Mouse (Mus musculus): ENCODE measurements around the gene Ppig. TPM values are rescaled to one million over a fixed set of nuclear protein-coding genes. Genes with fewer than 3 reads are reported as not detected.
A peak's percentile ranks its signal among the peaks of the same experiment; 100 is the strongest.

Gene Ppig
- total and polyA plus RNA-seq, 3 experiments: 1.7 to 36.2 (median 35.5) TPM

DNA sequence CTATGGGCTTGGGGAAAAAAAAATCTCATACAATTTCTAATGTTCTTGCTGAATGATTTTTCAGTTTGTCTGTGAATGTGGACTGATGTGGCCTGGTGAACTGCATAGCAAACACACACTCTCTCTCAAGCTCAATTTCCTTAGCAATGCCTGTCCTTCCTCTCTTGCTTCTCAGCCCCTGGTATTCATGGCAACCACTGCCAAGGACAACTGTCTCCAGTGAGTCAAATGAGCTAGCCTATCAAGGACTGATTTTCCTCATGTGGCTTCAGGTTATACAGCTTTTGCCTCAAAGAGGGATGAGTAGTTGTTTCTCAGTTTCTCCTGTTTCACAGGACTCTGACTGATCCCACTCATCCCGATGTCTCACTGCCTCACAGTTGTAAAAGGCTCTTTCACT is 3.2 kb upstream of the Ppig start:
- WGBS: 74% methylated on average over 1 of the region's 1 CpGs
- Histone ChIP-seq H3K4me1 (ENCODE audit: control insufficient read depth, insufficient read depth, low read length) (no peaks in the 10 kb centered on the region; the same call in 1 of the 2 replicates), H3K27me3 (ENCODE audit: control insufficient read depth, insufficient read depth, low read length) (no peaks in the 10 kb centered on the region), H3K36me3 (ENCODE audit: control insufficient read depth, insufficient read depth, low read length) (peaks cover 2% of the 10 kb centered on the region; the same call in 1 of the 2 replicates), H3K79me2 (replicated peaks; ENCODE audit: control insufficient read depth, insufficient read depth, low read length) (no peaks in the 10 kb centered on the region), H3K27ac (no peak overlapping the region), H3K4me3 (no peak overlapping the region), H3K9ac (ENCODE audit: low read depth, low read length) (no peak overlapping the region)
- intact Hi-C loops (cut with DNase I): no loop called here
- DNase-seq: no peak
- no peak for TF ChIP-seq EP300 (IDR thresholded peaks at IDR 0.05; ENCODE audit: insufficient read depth, low read depth, low read length)
- TF ChIP-seq POLR2A (IDR thresholded peaks at IDR 0.05; ENCODE audit: insufficient read depth, low read depth, low read length): no peak
- TF ChIP-seq CTCF (IDR thresholded peaks at IDR 0.05): no peak

DNA sequence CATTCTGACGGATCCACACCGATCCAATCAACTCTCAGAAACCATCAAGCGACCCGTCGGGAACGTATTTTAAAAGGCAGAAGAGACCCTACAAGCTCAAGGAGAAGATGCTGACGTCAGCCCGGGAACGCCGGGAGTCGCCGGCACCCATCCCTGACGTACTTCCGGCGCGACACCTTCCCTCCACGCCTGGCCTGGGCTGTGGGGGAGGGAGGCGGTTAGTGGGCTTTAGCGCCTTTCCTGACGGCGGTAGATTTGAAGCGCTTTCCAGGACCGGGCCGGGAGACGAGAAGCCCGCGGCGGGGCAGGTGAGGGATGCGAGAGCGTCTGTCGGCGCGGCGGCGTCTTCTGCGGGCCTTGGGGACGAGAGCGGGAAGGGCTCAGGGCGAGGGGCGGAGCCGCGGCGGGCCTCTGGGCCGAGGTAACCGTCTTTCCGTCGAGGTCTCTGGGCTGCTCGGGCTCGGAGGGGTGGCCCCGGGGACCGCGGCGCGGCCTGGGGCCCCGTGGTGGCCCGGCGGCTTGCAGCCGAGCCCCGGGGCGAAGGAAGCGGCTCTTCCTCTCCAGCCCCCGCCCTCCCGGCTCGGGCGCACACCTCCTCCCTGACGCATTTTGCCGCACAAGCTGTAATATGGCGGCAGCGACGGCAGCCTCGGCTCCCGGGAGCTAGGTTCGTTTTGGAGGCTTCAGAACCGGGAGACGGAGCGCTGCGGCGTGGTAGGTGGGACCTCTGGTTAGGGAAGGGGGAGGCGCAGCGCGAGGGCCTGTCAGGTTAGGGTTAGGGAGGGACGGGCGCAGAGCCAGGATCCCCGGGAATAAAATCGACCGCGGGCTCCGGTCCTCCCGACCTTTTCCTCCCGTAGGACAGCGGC is 539 bp downstream of the Ppig start:
- peak overlapping the region; percentile 94 for H3K27ac ChIP-seq
- H3K36me3 ChIP-seq (ENCODE audit: control insufficient read depth, insufficient read depth, low read length): peaks cover 7% of the 10 kb centered on the region; the same call in 1 of the 2 replicates
- TF ChIP-seq CTCF (IDR thresholded peaks at IDR 0.05) (no peak), EP300 (IDR thresholded peaks at IDR 0.05; ENCODE audit: insufficient read depth, low read depth, low read length) (0 out of 2 replicates have a peak, but pooled peaks have one; percentile 65), POLR2A (IDR thresholded peaks at IDR 0.05; ENCODE audit: insufficient read depth, low read depth, low read length) (peak; percentile 88)
- no peaks in the 10 kb centered on the region for H3K27me3 ChIP-seq (ENCODE audit: control insufficient read depth, insufficient read depth, low read length)
- H3K4me1 ChIP-seq (ENCODE audit: control insufficient read depth, insufficient read depth, low read length): no peaks in the 10 kb centered on the region; the same call in 1 of the 2 replicates
- no peaks in the 10 kb centered on the region; the same call in 1 of the 2 replicates for H3K79me2 ChIP-seq (replicated peaks; ENCODE audit: control insufficient read depth, insufficient read depth, low read length)
- H3K4me3 ChIP-seq: peak overlapping the region; percentile 73
- under 1% methylated on average over 90 of the region's 91 CpGs for WGBS
- H3K9ac ChIP-seq (ENCODE audit: low read depth, low read length): peak overlapping the region; percentile 93
- peak; percentile 94 to 96 for DNase-seq
- intact Hi-C loops (cut with DNase I): loop anchor here (1.0 to 10.0 kb wide), 5 partner anchors 10 to 942 kb away; partner anchors contain the start of genes Ccdc173, Fastkd1, Gm26558 and Gorasp2

GRCm38 (mm10) chr2:69723519-69723825 is 1.1 kb downstream of the Ppig start:
- no peak for DNase-seq
- under 1% methylated on average over 13 of the region's 13 CpGs for WGBS
- Histone ChIP-seq H3K4me1 (ENCODE audit: control insufficient read depth, insufficient read depth, low read length) (no peaks in the 10 kb centered on the region; the same call in 1 of the 2 replicates), H3K9ac (ENCODE audit: low read depth, low read length) (peak overlapping the region; percentile 93), H3K36me3 (ENCODE audit: control insufficient read depth, insufficient read depth, low read length) (peaks cover 7% of the 10 kb centered on the region; the same call in 1 of the 2 replicates), H3K4me3 (peak overlapping the region; percentile 73), H3K27me3 (ENCODE audit: control insufficient read depth, insufficient read depth, low read length) (no peaks in the 10 kb centered on the region), H3K79me2 (replicated peaks; ENCODE audit: control insufficient read depth, insufficient read depth, low read length) (no peaks in the 10 kb centered on the region; the same call in 1 of the 2 replicates), H3K27ac (peak overlapping the region; percentile 94)
- intact Hi-C loops (cut with DNase I): loop anchor here (2.0 to 10.0 kb wide), 4 partner anchors 65 to 941 kb away; partner anchors contain the start of genes Ccdc173, Gm26558, Gorasp2 and Phospho2
- TF ChIP-seq EP300 (IDR thresholded peaks at IDR 0.05; ENCODE audit: insufficient read depth, low read depth, low read length) (no peak), CTCF (IDR thresholded peaks at IDR 0.05) (no peak), POLR2A (IDR thresholded peaks at IDR 0.05; ENCODE audit: insufficient read depth, low read depth, low read length) (no peak)

DNA sequence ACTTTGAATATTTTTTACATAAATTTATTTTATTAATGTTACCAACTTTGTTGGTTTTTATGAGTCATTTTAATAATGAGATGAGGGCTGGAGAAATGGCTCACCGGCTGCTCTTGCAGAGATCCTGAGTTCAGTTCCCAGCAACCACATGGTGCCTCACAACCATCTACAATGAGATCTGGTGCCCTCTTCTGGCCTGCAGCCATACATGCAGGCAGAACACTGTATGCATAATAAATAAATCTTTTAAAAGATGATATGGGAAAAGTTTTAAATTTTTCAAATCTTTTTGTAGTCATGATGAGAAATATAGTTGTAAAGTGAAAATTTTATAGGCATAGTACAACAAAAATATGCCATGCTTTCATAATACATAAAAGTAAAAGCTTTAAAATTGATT is 22.7 kb downstream of the Ppig start:
- Histone ChIP-seq H3K79me2 (replicated peaks; ENCODE audit: control insufficient read depth, insufficient read depth, low read length) (no peaks in the 10 kb centered on the region), H3K27me3 (ENCODE audit: control insufficient read depth, insufficient read depth, low read length) (no peaks in the 10 kb centered on the region), H3K27ac (no peak overlapping the region), H3K36me3 (ENCODE audit: control insufficient read depth, insufficient read depth, low read length) (peaks cover 5% of the 10 kb centered on the region; the same call in 1 of the 2 replicates), H3K4me3 (no peak overlapping the region), H3K4me1 (ENCODE audit: control insufficient read depth, insufficient read depth, low read length) (no peaks in the 10 kb centered on the region), H3K9ac (ENCODE audit: low read depth, low read length) (no peak overlapping the region)
- 94% methylated on average over 1 of the region's 1 CpGs for WGBS
- no peak for DNase-seq
- TF ChIP-seq CTCF (IDR thresholded peaks at IDR 0.05): peak; percentile 55
- TF ChIP-seq POLR2A (IDR thresholded peaks at IDR 0.05; ENCODE audit: insufficient read depth, low read depth, low read length): no peak
- intact Hi-C loops (cut with DNase I): loop anchor here (10.0 kb wide), 1 partner anchor 220 kb away; no protein-coding TSS in a partner anchor

DNA sequence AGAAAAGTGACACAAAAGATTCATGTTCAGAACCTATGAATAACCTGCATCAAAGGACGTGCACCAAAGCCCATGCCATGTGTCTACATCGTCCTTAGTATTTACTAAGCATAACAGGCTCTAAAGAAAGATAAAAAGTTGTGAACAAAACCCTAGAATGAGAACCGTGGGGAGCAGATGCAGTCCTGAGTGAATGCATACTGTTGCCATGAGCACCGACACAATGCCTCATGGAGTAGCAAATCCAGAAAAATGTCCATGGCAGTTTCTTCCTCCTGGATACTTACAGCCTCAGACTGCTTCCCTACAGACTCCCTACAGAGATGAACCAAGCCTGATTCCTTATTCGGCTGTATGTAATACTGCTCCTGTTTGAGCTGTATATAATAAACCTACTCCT is 38.6 kb downstream of the Ppig start:
- Histone ChIP-seq H3K27ac (no peak overlapping the region), H3K4me3 (no peak overlapping the region), H3K27me3 (ENCODE audit: control insufficient read depth, insufficient read depth, low read length) (no peaks in the 10 kb centered on the region), H3K9ac (ENCODE audit: low read depth, low read length) (no peak overlapping the region), H3K36me3 (ENCODE audit: control insufficient read depth, insufficient read depth, low read length) (no peaks in the 10 kb centered on the region), H3K79me2 (replicated peaks; ENCODE audit: control insufficient read depth, insufficient read depth, low read length) (no peaks in the 10 kb centered on the region), H3K4me1 (ENCODE audit: control insufficient read depth, insufficient read depth, low read length) (no peaks in the 10 kb centered on the region)
- no peak for DNase-seq
- TF ChIP-seq POLR2A (IDR thresholded peaks at IDR 0.05; ENCODE audit: insufficient read depth, low read depth, low read length): no peak
- no peak for TF ChIP-seq CTCF (IDR thresholded peaks at IDR 0.05)
- no peak for TF ChIP-seq EP300 (IDR thresholded peaks at IDR 0.05; ENCODE audit: insufficient read depth, low read depth, low read length)
- intact Hi-C loops (cut with DNase I): no loop called here
- WGBS: 82% methylated on average over 5 of the region's 5 CpGs

- intact Hi-C loops (cut with DNase I): no loop called here
- H3K4me1 ChIP-seq (ENCODE audit: control insufficient read depth, insufficient read depth, low read length): no peaks in the 10 kb centered on the region
- no peak overlapping the region for H3K4me3 ChIP-seq
- no peak overlapping the region for H3K9ac ChIP-seq (ENCODE audit: low read depth, low read length)
- H3K36me3 ChIP-seq (ENCODE audit: control insufficient read depth, insufficient read depth, low read length): no peaks in the 10 kb centered on the region
- no peaks in the 10 kb centered on the region for H3K27me3 ChIP-seq (ENCODE audit: control insufficient read depth, insufficient read depth, low read length)
- no peak overlapping the region for H3K27ac ChIP-seq
- TF ChIP-seq CTCF (IDR thresholded peaks at IDR 0.05) (no peak), EP300 (IDR thresholded peaks at IDR 0.05; ENCODE audit: insufficient read depth, low read depth, low read length) (no peak), POLR2A (IDR thresholded peaks at IDR 0.05; ENCODE audit: insufficient read depth, low read depth, low read length) (no peak)
- no peaks in the 10 kb centered on the region for H3K79me2 ChIP-seq (replicated peaks; ENCODE audit: control insufficient read depth, insufficient read depth, low read length)
- WGBS: 92% methylated on average over 4 of the region's 4 CpGs
- no peak for DNase-seq
Measured at GRCm38 (mm10) chr2:69763340-69763739, 41.0 kb downstream of the Ppig start.

Data from heart, adult 2 months (tissue).